Mouse (Mus musculus) lung, embryonic 14.5 days (tissue): Measurements from ENCODE around the gene Mon2. TPM values are rescaled to one million over a fixed set of nuclear protein-coding genes. Genes with fewer than 3 reads are reported as not detected.

Experiments used
- ATAC-seq: fragments of 200-750 bp; cut with Nextera tagmentation; 2 replicates; pipeline ENCODE4 v1.8.0; 2017; ENCODE audit warnings: mild to moderate bottlenecking, moderate TSS enrichment, moderate library complexity; ENCODE audit not compliant: insufficient read depth
- DNase-seq: peaks from one replicate; pipeline ENCODE4 v3.0.0-alpha.2; 2015
- H3K27ac ChIP-seq: fragments of 300-500 bp; sonication (generic); 2 replicates; pipeline ENCODE4 v1.5.1; 2014; ENCODE audit warnings: low read depth, mild to moderate bottlenecking, moderate library complexity
- H3K27me3 ChIP-seq: fragments of 300-500 bp; sonication (generic); 2 replicates; pipeline ENCODE4 v1.6.1; 2014; ENCODE audit warnings: low read length, control low read depth; ENCODE audit not compliant: insufficient read depth
- H3K36me3 ChIP-seq: fragments of 300-500 bp; sonication (generic); 2 replicates; pipeline ENCODE4 v1.6.1; 2014; ENCODE audit warnings: control low read depth; ENCODE audit not compliant: insufficient read depth
- H3K4me1 ChIP-seq: fragments of 300-500 bp; sonication (generic); 2 replicates; pipeline ENCODE4 v1.6.1; 2014; ENCODE audit warnings: antibody characterized with exemption, control low read depth; ENCODE audit not compliant: insufficient read depth
- H3K4me2 ChIP-seq: fragments of 300-500 bp; sonication (generic); 2 replicates; pipeline ENCODE4 v1.6.1; 2014; ENCODE audit warnings: mild to moderate bottlenecking
- H3K4me3 ChIP-seq: fragments of 300-500 bp; sonication (generic); 2 replicates; pipeline ENCODE4 v1.5.1; 2014; ENCODE audit warnings: low read depth, low read length
- H3K9ac ChIP-seq: fragments of 300-500 bp; sonication (generic); 2 replicates; pipeline ENCODE4 v1.6.1; 2014
- H3K9me3 ChIP-seq: fragments of 300-500 bp; sonication (generic); 2 replicates; pipeline ENCODE4 v1.6.1; 2016; ENCODE audit warnings: low read depth, low read length, control low read depth
- CTCF ChIP-seq: IDR thresholded peaks from 2 replicates; pipeline ENCODE4 v1.5.1; 2016; ENCODE audit warnings: antibody characterized with exemption, low read depth
- WGBS: fragments of 180-500 bp; shearing (Covaris S2); extraction: QIAGEN DNeasy Blood & Tissue Kit; methylation state at CpG from one replicate; pipeline ENCODE4 v1.1.7; 2014; 5-methylcytosine and 5-hydroxymethylcytosine counted together
- polyA plus RNA-seq: library from polyadenylated mRNA; unstranded; fragments of >200 nt; fragmentation: Nextera tagmentation; extraction: Ambion mirVana; gene quantifications from 2 replicates; pipeline ENCODE4 v1.2.1, GENCODE M21; 2014

The Mon2 gene
- polyA plus RNA-seq, 1 experiment from 2014 or later: 35.0 TPM

DNA sequence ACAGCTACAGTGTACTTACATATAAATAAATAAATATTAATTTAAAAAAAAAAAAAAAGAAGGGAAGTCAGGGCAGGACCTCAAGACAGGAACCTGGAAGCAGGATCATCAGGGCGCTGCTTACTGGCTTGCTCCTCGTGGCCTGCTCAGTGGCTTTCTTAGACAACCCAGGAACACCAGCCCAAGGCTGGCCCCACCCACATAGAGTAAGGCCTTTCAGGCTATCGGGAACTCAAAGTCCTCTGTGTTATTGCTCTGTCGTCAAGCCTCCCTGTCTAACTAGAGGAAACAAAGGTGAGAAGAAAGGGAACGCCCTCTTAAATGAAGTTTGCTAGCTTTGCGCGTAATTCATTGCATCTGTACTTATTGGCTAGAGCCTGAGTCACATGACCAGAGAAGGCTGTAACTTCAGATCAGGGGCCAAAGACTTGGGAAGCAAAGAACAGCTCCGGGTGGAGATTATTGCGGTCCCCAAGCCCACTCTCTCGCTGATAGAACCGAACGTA, 13.2 kb upstream of the Mon2 start:
- no peaks in the 10 kb centered on the region for H3K27me3 ChIP-seq
- no peak overlapping the region for H3K4me2 ChIP-seq
- no peak for DNase-seq
- H3K27ac ChIP-seq: no peak overlapping the region
- H3K9me3 ChIP-seq: no peaks in the 10 kb centered on the region
- no peaks in the 10 kb centered on the region for H3K36me3 ChIP-seq
- no peak overlapping the region for H3K9ac ChIP-seq
- WGBS: 78% methylated on average over 12 of the region's 12 CpGs
- no peak overlapping the region for H3K4me3 ChIP-seq
- H3K4me1 ChIP-seq: no peaks in the 10 kb centered on the region; the same call in 1 of the 2 replicates
- no peak for ATAC-seq
- no peak for TF ChIP-seq CTCF

DNA sequence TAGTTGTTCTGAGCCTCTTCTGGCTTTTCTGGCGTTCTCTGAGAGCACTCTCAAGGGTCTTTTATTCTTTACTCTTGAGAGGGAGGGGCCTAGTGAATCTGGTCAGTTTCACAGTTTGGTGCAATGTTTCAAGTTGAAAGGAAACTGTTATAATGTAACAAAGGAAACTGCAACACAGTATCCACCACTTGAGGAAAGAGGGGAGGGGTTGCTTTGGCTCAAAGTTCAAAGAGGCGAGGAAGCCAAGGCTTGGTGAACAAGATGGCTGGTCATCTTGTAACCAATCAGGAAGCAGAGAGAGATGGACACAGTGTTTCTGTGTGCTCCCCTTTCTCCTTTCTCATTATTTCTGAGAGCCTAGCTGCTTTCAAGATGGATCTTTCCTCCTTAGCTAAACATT, 10.5 kb upstream of the Mon2 start:
- no peak overlapping the region for H3K4me3 ChIP-seq
- ATAC-seq: no peak
- no peaks in the 10 kb centered on the region; the same call in 1 of the 2 replicates for H3K4me1 ChIP-seq
- H3K4me2 ChIP-seq: no peak overlapping the region
- no peaks in the 10 kb centered on the region for H3K27me3 ChIP-seq
- no peaks in the 10 kb centered on the region for H3K36me3 ChIP-seq
- H3K27ac ChIP-seq: no peak overlapping the region
- DNase-seq: no peak
- TF ChIP-seq CTCF: no peak
- 77% methylated on average over 2 of the region's 2 CpGs for WGBS
- no peaks in the 10 kb centered on the region for H3K9me3 ChIP-seq
- H3K9ac ChIP-seq: no peak overlapping the region

DNA sequence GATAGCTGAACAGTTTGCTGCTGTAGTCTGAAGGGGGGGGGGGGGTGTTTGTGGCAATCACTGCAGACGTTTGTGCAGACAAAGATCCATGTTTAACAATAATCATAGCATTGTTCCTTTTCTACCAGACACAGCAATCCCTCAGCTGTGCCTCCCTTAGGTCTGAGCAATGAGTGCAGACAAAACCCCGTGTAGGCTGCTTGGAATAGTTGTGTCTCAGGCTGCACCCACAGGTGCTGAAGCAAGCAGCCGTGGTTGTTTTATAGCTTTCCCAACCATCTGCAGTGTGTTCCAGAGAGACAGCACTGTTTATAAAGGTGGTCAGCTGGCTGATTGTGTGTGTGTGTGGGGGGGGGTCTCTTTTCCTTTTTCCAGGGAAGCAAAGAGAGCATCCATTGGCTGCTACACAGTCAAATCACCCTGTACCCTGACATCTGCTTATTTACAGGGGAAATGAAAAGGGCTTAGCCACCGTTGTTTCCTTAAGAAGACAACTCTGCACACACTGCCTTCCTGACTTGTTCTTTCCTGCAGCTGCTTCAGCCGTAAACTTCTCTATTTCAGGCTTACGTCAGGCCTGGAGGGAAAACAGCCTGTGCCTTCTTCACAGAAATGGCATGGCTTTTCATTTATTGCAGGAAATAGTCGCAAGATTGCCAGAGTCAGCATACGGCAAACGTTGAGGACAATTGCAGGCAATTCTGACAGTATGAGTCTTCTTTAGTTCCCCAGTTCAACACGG, 8.8 kb upstream of the Mon2 start:
- Histone ChIP-seq H3K9me3 (no peaks in the 10 kb centered on the region), H3K4me2 (no peak overlapping the region), H3K4me1 (no peaks in the 10 kb centered on the region; the same call in 1 of the 2 replicates), H3K4me3 (no peak overlapping the region), H3K27me3 (no peaks in the 10 kb centered on the region), H3K9ac (no peak overlapping the region), H3K27ac (no peak overlapping the region), H3K36me3 (no peaks in the 10 kb centered on the region)
- WGBS: 48% methylated on average over 10 of the region's 10 CpGs
- no peak for TF ChIP-seq CTCF
- DNase-seq (no peak), ATAC-seq (no peak)

- no peak for TF ChIP-seq CTCF
- 55% methylated on average over 9 of the region's 9 CpGs for WGBS
- no peak overlapping the region for H3K4me2 ChIP-seq
- DNase-seq (no peak), ATAC-seq (no peak)
- H3K4me1 ChIP-seq: no peaks in the 10 kb centered on the region; the same call in 1 of the 2 replicates
- no peaks in the 10 kb centered on the region for H3K36me3 ChIP-seq
- no peak overlapping the region for H3K9ac ChIP-seq
- no peak overlapping the region for H3K4me3 ChIP-seq
- no peaks in the 10 kb centered on the region for H3K9me3 ChIP-seq
- H3K27me3 ChIP-seq: no peaks in the 10 kb centered on the region
- no peak overlapping the region for H3K27ac ChIP-seq
These were observed 8.0 kb upstream of the Mon2 start for GRCm38 (mm10) chr10:123084307-123084706.

GRCm38 (mm10) chr10:123075751-123076242, 508 bp downstream of the Mon2 start:
- WGBS: 1% methylated on average over 48 of the region's 48 CpGs
- ATAC-seq (peak; percentile 77), DNase-seq (peak; percentile 36)
- Histone ChIP-seq H3K9ac (peak overlapping the region; percentile 89), H3K4me1 (peaks cover 9% of the 10 kb centered on the region; the same call in 1 of the 2 replicates), H3K9me3 (no peaks in the 10 kb centered on the region), H3K4me2 (peak overlapping the region; percentile 85), H3K27ac (peak overlapping the region; percentile 69), H3K36me3 (no peaks in the 10 kb centered on the region), H3K4me3 (peak overlapping the region; percentile 97), H3K27me3 (no peaks in the 10 kb centered on the region)
- TF ChIP-seq CTCF: no peak

- H3K9me3 ChIP-seq: no peaks in the 10 kb centered on the region
- H3K27ac ChIP-seq: no peak overlapping the region; the same call in 1 of the 2 replicates
- no peak for ATAC-seq
- peaks cover 9% of the 10 kb centered on the region; the same call in 1 of the 2 replicates for H3K4me1 ChIP-seq
- no peak overlapping the region for H3K9ac ChIP-seq
- H3K36me3 ChIP-seq: peaks cover 7% of the 10 kb centered on the region; the same call in 1 of the 2 replicates
- no peak overlapping the region for H3K4me3 ChIP-seq
- DNase-seq: no peak
- no peaks in the 10 kb centered on the region for H3K27me3 ChIP-seq
- no peak for TF ChIP-seq CTCF
- no peak overlapping the region for H3K4me2 ChIP-seq
- 75% methylated on average over 2 of the region's 2 CpGs for WGBS
These were observed 4.3 kb downstream of the Mon2 start for GRCm38 (mm10) chr10:123071997-123072396.

DNA sequence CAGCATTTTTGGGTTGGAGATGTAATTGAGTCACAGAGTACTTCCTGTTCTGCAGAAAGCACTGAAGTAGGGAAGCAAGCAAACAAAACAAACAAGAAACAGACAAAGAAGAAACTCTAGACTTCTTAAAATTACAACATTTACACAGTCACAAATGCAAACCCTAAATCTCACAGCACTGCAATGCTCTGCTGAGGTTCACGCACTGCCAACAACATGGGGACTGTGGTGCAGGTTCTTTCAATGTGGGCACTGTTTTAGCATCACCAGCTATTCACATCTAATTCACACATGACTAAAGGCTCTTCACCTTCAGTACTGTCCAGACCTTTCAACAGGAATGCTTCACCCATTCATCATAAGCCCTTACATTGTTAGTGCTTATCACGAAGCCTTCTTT, 13.3 kb downstream of the Mon2 start:
- Histone ChIP-seq H3K9ac (no peak overlapping the region), H3K27me3 (no peaks in the 10 kb centered on the region), H3K9me3 (no peaks in the 10 kb centered on the region), H3K36me3 (0 out of 2 replicates have a peak, but pooled peaks cover under 1% of the 10 kb centered on the region), H3K4me2 (no peak overlapping the region), H3K27ac (no peak overlapping the region), H3K4me1 (no peaks in the 10 kb centered on the region), H3K4me3 (no peak overlapping the region)
- DNase-seq (no peak), ATAC-seq (no peak)
- 82% methylated on average over 2 of the region's 2 CpGs for WGBS
- TF ChIP-seq CTCF: no peak
